8 mouse cellular contexts compared by ENCODE assay signal in the genomic region with DNA sequence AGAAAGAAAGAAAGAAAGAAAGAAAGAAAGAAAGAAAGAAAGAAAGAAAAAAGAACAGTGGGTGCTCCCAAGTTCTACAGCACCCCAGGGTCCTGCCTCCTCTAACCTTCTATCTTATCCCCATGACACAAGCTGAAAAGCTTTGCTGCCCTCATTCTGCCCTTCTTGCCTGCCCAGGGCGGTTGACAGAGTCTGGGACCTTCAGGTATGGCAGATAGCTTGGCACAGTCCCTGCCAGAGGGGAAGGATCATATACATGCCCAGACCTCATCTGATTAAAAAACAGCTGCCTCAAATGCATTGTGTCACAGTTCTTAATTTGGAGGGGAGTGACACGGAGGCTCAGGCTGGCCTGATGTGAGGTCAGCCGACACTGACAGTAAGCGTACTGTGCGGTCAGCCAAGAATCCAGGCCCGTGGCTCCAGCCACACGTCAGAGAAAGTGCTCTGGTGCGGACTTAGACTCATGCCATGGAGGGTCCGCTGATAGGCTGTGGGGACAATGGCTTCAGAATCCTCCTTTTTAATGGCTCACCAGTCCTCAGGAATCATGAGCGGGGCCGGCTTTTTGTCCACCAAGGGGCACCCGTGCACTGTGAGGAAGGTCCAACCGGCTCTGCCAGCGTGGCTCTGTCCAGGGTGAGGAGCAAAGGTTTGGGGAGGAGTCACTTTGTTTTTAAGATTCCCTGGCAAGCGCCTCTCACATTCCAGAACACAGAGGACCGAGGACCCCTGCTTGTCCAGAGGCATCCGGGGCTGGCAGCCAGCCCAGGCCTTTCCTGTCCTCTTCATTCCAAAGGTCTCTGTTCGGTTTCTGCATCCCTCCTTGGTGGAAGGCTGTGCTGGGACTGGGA. TPM values are rescaled to one million over a fixed set of nuclear protein-coding genes. Genes with fewer than 3 reads are reported as not detected.
DNase-seq lines count a peak whose midpoint lies in the region; ATAC-seq and TF ChIP-seq lines count a peak whose summit lies in the region.

No protein-coding gene starts in this region.

- DNase-seq in cerebellum, adult 11-12 months: peak; percentile 79
- peak; percentile 88 for DNase-seq in heart, postnatal 4 days
- DNase-seq in layer of hippocampus, postnatal 14 days (ENCODE audit: low spot score in 2 of 2): peak; percentile 37 to 58
- peak; percentile 86 for DNase-seq in lung, postnatal 25 days (ENCODE audit: low spot score)
- peak; percentile 24 to 50 for DNase-seq in right cerebral cortex, adult 2 months (ENCODE audit: low spot score in 2 of 2)

- H3K9me3 ChIP-seq in E14TG2a.4 (ENCODE audit: low read length): no peaks in the 10 kb centered on the region
- H3K9me3 ChIP-seq in forebrain, embryonic 16.5 days (ENCODE audit: control insufficient read depth, low read length): no peaks in the 10 kb centered on the region

- 8% methylated on average over 18 of the region's 18 CpGs for WGBS in forebrain, embryonic 16.5 days

- no peak overlapping the region for H3K9ac ChIP-seq in forebrain, embryonic 16.5 days (replicated peaks; ENCODE audit: low read depth, low read length)

- H3K27me3 ChIP-seq in E14TG2a.4 (ENCODE audit: insufficient read depth, low read length): peaks cover 12% of the 10 kb centered on the region
- no peaks in the 10 kb centered on the region for H3K27me3 ChIP-seq in forebrain, embryonic 16.5 days (replicated peaks; ENCODE audit: control insufficient read depth, insufficient read depth, low read length)

- H3K4me1 ChIP-seq in E14TG2a.4 (replicated peaks; ENCODE audit: low read depth, low read length): no peaks in the 10 kb centered on the region
- peaks cover 5% of the 10 kb centered on the region for H3K4me1 ChIP-seq in forebrain, embryonic 16.5 days (replicated peaks; ENCODE audit: control insufficient read depth, insufficient read depth, low read length)

- no peak overlapping the region for H3K4me2 ChIP-seq in forebrain, embryonic 16.5 days (ENCODE audit: low read length)

- 0 out of 2 replicates have a peak overlapping the region, but pooled peaks have one; percentile 20 for H3K4me3 ChIP-seq in E14TG2a.4 (replicated peaks; ENCODE audit: low read length)
- H3K4me3 ChIP-seq in forebrain, embryonic 16.5 days (replicated peaks; ENCODE audit: low read length): no peak overlapping the region

- TF ChIP-seq CTCF in E14TG2a.4 (conservative IDR thresholded peaks at IDR 0.05; ENCODE audit: low read length): no peak

- H3K27ac ChIP-seq in forebrain, embryonic 16.5 days (ENCODE audit: low read length): no peak overlapping the region

- ATAC-seq in forebrain, embryonic 16.5 days: peak; percentile 58
- no peak for ATAC-seq in erythroblast, adult 5-6 weeks (replicated peaks; ENCODE audit: low FRiP score, poor library complexity, severe bottlenecking)

- no peaks in the 10 kb centered on the region for H3K36me3 ChIP-seq in E14TG2a.4 (ENCODE audit: insufficient read depth, low read length)
- no peaks in the 10 kb centered on the region for H3K36me3 ChIP-seq in forebrain, embryonic 16.5 days (ENCODE audit: control insufficient read depth, insufficient read depth)

RNA-seq across cellular contexts. Expression of a gene that starts 40.3 kb away (rescaled TPM):
- 2.8 and 2.9 TPM in 2 replicates for polyA plus RNA-seq in forebrain, embryonic 16.5 days (2015; fragmentation: Nextera tagmentation; extraction: Ambion mirVana)
- 10 to 100 TPM; 14.5 to 15.0 TPM for total RNA-seq in heart, postnatal 4 days (2021)
- total RNA-seq in layer of hippocampus, postnatal 14 days (2021): 10 to 100 TPM in 1 of 2 experiments, 1 to 10 TPM in 1; 4.6 to 10.2 TPM
- total RNA-seq in erythroblast, adult 5-6 weeks (2015; ENCODE audit: low replicate concordance): 6.7 TPM in 1 of 2 replicates, not detected in the other
- total RNA-seq in erythroblast, adult 5-6 weeks (2017; ENCODE audit: low replicate concordance): not detected in 2 replicates

RNA-seq across cellular contexts. Expression of a gene that starts 53.7 kb away (rescaled TPM):
- polyA plus RNA-seq in forebrain, embryonic 16.5 days (2015; fragmentation: Nextera tagmentation; extraction: Ambion mirVana): 1.7 and 2.2 TPM in 2 replicates
- under 1 TPM; 0.16 to 0.29 TPM for total RNA-seq in heart, postnatal 4 days (2021)
- 1 to 10 TPM in 1 of 2 experiments, under 1 TPM in 1; 0.60 to 1.3 TPM for total RNA-seq in layer of hippocampus, postnatal 14 days (2021)
- not detected in 2 replicates for total RNA-seq in erythroblast, adult 5-6 weeks (2015; ENCODE audit: low replicate concordance)
- not detected in 2 replicates for total RNA-seq in erythroblast, adult 5-6 weeks (2017; ENCODE audit: low replicate concordance)

Comparison
In these comparisons a context has a peak if more than half of its experiments do, and no peak if none do; other contexts are left out.
1. DNase-seq: peak in every context shown above with its lines; median percentile 88 in heart, postnatal 4 days; 86 in lung, postnatal 25 days; 79 in cerebellum, adult 11-12 months; 48 in layer of hippocampus, postnatal 14 days; 37 in right cerebral cortex, adult 2 months.